Mouse (Mus musculus): Measurements from ENCODE around the gene Gm36028. TPM values are rescaled to one million over a fixed set of nuclear protein-coding genes. Genes with fewer than 3 reads are reported as not detected.

Gene Gm36028
- polyA plus RNA-seq, 1 experiment from 2014 or later, result not detected

GRCm38 (mm10) chr16:37879750-37880419 lies 18.9 kb upstream of the Gm36028 start:
- 97% methylated on average over 4 of the region's 4 CpGs for whole genome bisulfite sequencing
- no peak overlapping the region for H3K4me2 ChIP-seq (ENCODE audit: low read length)
- peaks cover 4% of the 10 kb centered on the region for H3K4me1 ChIP-seq (ENCODE audit: control insufficient read depth, insufficient read depth, low read depth, low read length)
- H3K9me3 ChIP-seq (ENCODE audit: control insufficient read depth, low read length), result no peaks in the 10 kb centered on the region
- H3K27me3 ChIP-seq (replicated peaks; ENCODE audit: control insufficient read depth, insufficient read depth, low read length), result no peaks in the 10 kb centered on the region
- peaks cover 21% of the 10 kb centered on the region for H3K36me3 ChIP-seq (ENCODE audit: control insufficient read depth, insufficient read depth, low read length)
- ATAC-seq, result no peak
- H3K4me3 ChIP-seq (ENCODE audit: low read length), result no peak overlapping the region
- H3K9ac ChIP-seq (ENCODE audit: low read depth, low read length), result no peak overlapping the region
- H3K27ac ChIP-seq (ENCODE audit: low read depth, low read length), result no peak overlapping the region

GRCm38 (mm10) chr16:37878951-37879505 lies 18.1 kb upstream of the Gm36028 start:
- 88% methylated on average over 7 of the region's 7 CpGs for WGBS
- Histone ChIP-seq H3K4me3 (ENCODE audit: low read length) (no peak overlapping the region), H3K9ac (ENCODE audit: low read depth, low read length) (no peak overlapping the region), H3K27me3 (replicated peaks; ENCODE audit: control insufficient read depth, insufficient read depth, low read length) (no peaks in the 10 kb centered on the region), H3K4me2 (ENCODE audit: low read length) (no peak overlapping the region), H3K36me3 (ENCODE audit: control insufficient read depth, insufficient read depth, low read length) (peaks cover 21% of the 10 kb centered on the region), H3K27ac (ENCODE audit: low read depth, low read length) (no peak overlapping the region), H3K9me3 (ENCODE audit: control insufficient read depth, low read length) (no peaks in the 10 kb centered on the region), H3K4me1 (ENCODE audit: control insufficient read depth, insufficient read depth, low read depth, low read length) (peaks cover 4% of the 10 kb centered on the region)
- no peak for ATAC-seq

DNA sequence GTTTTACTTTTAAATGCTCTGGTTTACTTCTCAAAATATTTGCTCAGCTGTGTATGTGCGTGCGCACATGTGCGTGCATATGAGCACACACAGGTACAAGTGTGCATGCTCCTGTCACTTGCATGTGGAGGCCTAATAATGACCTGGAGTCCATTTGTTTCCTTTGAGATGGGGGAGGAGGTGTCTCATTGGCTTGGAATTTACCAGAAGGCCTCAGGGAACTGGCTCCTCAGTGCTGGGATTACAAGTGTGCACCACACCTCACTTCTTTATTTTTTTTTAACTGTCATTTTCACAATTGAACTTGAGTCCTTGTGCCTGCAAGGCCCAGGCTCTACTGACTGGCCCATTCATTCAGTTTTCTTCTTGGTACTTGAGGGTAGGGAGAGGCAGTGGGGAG lies 16.5 kb upstream of the Gm36028 start:
- H3K9me3 ChIP-seq (ENCODE audit: control insufficient read depth, low read length), result no peaks in the 10 kb centered on the region
- no peak for ATAC-seq
- H3K27ac ChIP-seq (ENCODE audit: low read depth, low read length), result no peak overlapping the region
- H3K4me3 ChIP-seq (ENCODE audit: low read length), result no peak overlapping the region
- H3K36me3 ChIP-seq (ENCODE audit: control insufficient read depth, insufficient read depth, low read length), result peaks cover 12% of the 10 kb centered on the region
- H3K27me3 ChIP-seq (replicated peaks; ENCODE audit: control insufficient read depth, insufficient read depth, low read length), result no peaks in the 10 kb centered on the region
- H3K9ac ChIP-seq (ENCODE audit: low read depth, low read length), result no peak overlapping the region
- peaks cover 4% of the 10 kb centered on the region for H3K4me1 ChIP-seq (ENCODE audit: control insufficient read depth, insufficient read depth, low read depth, low read length)
- 95% methylated on average over 3 of the region's 3 CpGs for WGBS
- H3K4me2 ChIP-seq (ENCODE audit: low read length), result no peak overlapping the region

DNA sequence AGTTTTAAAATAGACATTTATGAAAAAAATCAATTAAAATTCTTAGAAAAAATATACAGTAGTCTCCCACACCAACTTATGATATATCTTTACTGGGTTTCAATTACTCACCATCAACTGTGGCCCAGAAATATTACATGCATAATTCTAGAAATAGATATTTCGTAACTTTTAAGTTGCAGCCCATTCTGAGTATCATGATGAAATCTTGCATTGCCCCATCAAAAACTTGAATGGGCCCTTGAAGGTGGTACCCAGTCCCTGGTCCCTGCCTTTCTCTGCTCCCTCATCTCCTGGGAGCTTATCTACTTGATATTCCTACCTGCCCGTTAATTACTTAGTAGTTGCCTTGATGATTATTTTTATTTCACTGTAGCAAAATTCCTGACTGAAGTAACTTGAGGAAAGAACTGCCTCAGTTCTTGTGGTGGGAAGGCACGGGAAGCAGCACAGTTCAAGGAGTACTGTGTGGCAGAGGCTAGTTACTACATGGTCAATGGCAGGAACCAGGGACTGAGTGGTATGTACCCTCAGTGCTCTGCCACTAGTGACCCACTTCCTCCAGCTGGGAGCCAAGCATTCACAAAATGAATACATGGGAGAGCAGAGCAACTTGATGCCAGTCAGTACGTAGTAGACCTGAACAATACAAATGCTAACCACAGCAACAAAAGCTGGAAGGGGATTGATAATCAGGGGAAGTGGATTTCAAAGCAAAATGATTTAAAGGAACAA lies 13.7 kb upstream of the Gm36028 start:
- Histone ChIP-seq H3K9ac (ENCODE audit: low read depth, low read length) (no peak overlapping the region), H3K27ac (ENCODE audit: low read depth, low read length) (no peak overlapping the region), H3K4me3 (ENCODE audit: low read length) (no peak overlapping the region), H3K27me3 (replicated peaks; ENCODE audit: control insufficient read depth, insufficient read depth, low read length) (no peaks in the 10 kb centered on the region), H3K4me1 (ENCODE audit: control insufficient read depth, insufficient read depth, low read depth, low read length) (peaks cover 22% of the 10 kb centered on the region), H3K4me2 (ENCODE audit: low read length) (no peak overlapping the region), H3K36me3 (ENCODE audit: control insufficient read depth, insufficient read depth, low read length) (peaks cover 10% of the 10 kb centered on the region), H3K9me3 (ENCODE audit: control insufficient read depth, low read length) (no peaks in the 10 kb centered on the region)
- no peak for ATAC-seq
- 77% methylated on average over 4 of the region's 4 CpGs for WGBS

GRCm38 (mm10) chr16:37871112-37871715 lies 10.3 kb upstream of the Gm36028 start:
- no peaks in the 10 kb centered on the region; the same call in 1 of the 2 replicates for H3K36me3 ChIP-seq (ENCODE audit: control insufficient read depth, insufficient read depth, low read length)
- H3K4me3 ChIP-seq (ENCODE audit: low read length), result no peak overlapping the region
- H3K27ac ChIP-seq (ENCODE audit: low read depth, low read length), result no peak overlapping the region
- peaks cover 18% of the 10 kb centered on the region for H3K4me1 ChIP-seq (ENCODE audit: control insufficient read depth, insufficient read depth, low read depth, low read length)
- WGBS, result 74% methylated on average over 4 of the region's 4 CpGs
- no peaks in the 10 kb centered on the region for H3K9me3 ChIP-seq (ENCODE audit: control insufficient read depth, low read length)
- ATAC-seq, result no peak
- no peaks in the 10 kb centered on the region for H3K27me3 ChIP-seq (replicated peaks; ENCODE audit: control insufficient read depth, insufficient read depth, low read length)
- H3K4me2 ChIP-seq (ENCODE audit: low read length), result peak overlapping the region; percentile 0; the same call in 1 of the 2 replicates
- no peak overlapping the region for H3K9ac ChIP-seq (ENCODE audit: low read depth, low read length)

DNA sequence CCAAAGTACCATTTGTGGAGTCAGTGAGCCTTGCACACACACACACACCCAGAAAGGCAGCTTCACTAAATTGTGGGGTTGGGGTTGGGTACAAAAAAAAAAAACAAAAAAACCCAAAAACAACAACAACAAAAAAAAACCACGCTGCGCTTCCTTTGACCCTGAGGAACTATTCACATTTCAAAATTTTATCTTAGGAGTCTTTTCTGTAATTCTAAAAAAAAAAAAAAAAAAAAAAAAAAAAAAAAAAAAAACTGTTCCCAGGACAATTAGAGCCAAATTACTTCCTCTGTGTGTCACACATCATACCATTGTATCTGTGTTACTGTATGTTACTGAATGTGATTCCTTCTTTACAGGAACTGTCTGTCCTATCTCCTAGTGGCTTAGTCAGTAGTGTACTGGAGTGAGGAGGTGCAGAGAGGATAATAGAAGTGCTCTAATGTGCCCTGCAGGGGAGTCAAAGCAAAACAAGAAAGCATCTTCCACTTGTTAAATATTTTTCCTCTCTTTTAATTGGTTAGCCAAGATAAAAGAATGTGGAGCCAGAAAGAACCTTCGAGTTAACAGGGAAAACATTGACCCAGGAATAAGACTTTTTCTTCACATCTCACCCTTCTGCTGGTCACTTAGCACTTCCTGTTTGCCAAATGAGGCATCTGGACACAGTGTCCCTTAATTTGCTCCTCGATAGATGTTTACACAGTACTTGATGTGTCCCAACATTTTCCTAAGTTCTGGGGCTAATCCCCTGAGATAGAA lies 8.7 kb upstream of the Gm36028 start:
- Histone ChIP-seq H3K9ac (ENCODE audit: low read depth, low read length) (peak overlapping the region; percentile 99), H3K27ac (ENCODE audit: low read depth, low read length) (peak overlapping the region; percentile 99), H3K4me2 (ENCODE audit: low read length) (peak overlapping the region; percentile 74), H3K9me3 (ENCODE audit: control insufficient read depth, low read length) (no peaks in the 10 kb centered on the region), H3K36me3 (ENCODE audit: control insufficient read depth, insufficient read depth, low read length) (no peaks in the 10 kb centered on the region; the same call in 1 of the 2 replicates), H3K27me3 (replicated peaks; ENCODE audit: control insufficient read depth, insufficient read depth, low read length) (no peaks in the 10 kb centered on the region), H3K4me1 (ENCODE audit: control insufficient read depth, insufficient read depth, low read depth, low read length) (peaks cover 18% of the 10 kb centered on the region), H3K4me3 (ENCODE audit: low read length) (peak overlapping the region; percentile 100)
- no peak for ATAC-seq
- WGBS, result 28% methylated on average over 4 of the region's 4 CpGs

- Histone ChIP-seq H3K4me3 (ENCODE audit: low read length) (peak overlapping the region; percentile 100), H3K4me2 (ENCODE audit: low read length) (peak overlapping the region; percentile 74), H3K9me3 (ENCODE audit: control insufficient read depth, low read length) (no peaks in the 10 kb centered on the region), H3K36me3 (ENCODE audit: control insufficient read depth, insufficient read depth, low read length) (no peaks in the 10 kb centered on the region; the same call in 1 of the 2 replicates), H3K27me3 (replicated peaks; ENCODE audit: control insufficient read depth, insufficient read depth, low read length) (no peaks in the 10 kb centered on the region), H3K4me1 (ENCODE audit: control insufficient read depth, insufficient read depth, low read depth, low read length) (peaks cover 18% of the 10 kb centered on the region), H3K27ac (ENCODE audit: low read depth, low read length) (peak overlapping the region; percentile 99), H3K9ac (ENCODE audit: low read depth, low read length) (peak overlapping the region; percentile 99)
- ATAC-seq, result peak; percentile 82
- WGBS, result under 1% methylated on average over 70 of the region's 87 CpGs
These were observed 7.8 kb upstream of the Gm36028 start for GRCm38 (mm10) chr16:37868506-37869469.

All from hindbrain, embryonic 16.5 days (tissue).